Mouse (Mus musculus) common myeloid progenitor, adult 5-6 weeks (primary cell): ENCODE measurements at regions not wholly inside any gene's neighbourhood (a gene's known extent, or its start where the extent isn't known, plus 50 kb on each side); places are given as distances from the start of the nearest gene placed in this dataset.
A peak's percentile ranks its signal among the peaks of the same experiment; 100 is the strongest.

Experiments used
- ATAC-seq: replicated peaks from 2 replicates; pipeline ENCODE4 v1.8.0; 2016; ENCODE audit warnings: low read depth, mild to moderate bottlenecking, moderate TSS enrichment, inconsistent platforms; ENCODE audit not compliant: poor library complexity, severe bottlenecking

DNA sequence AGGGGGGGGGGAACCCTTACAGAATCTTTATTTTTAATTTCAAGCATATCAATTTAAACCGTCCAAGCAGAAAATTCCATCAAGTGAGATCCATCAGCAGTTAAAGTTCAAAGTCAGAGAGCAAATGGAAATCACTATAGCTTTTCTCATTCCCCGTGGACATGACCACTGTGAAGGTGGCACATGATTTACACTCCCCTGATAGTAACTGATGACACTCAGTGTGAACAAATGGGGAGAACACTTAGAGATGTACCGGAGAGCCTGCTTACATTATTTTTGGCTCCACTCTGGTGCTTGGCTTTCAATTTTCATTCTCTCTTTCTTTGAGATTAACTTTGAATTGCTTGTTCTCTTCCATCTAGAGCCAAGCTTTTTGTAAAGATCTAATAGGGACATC, 140.0 kb downstream of the Gm11146 start:
- no peak for ATAC-seq

DNA sequence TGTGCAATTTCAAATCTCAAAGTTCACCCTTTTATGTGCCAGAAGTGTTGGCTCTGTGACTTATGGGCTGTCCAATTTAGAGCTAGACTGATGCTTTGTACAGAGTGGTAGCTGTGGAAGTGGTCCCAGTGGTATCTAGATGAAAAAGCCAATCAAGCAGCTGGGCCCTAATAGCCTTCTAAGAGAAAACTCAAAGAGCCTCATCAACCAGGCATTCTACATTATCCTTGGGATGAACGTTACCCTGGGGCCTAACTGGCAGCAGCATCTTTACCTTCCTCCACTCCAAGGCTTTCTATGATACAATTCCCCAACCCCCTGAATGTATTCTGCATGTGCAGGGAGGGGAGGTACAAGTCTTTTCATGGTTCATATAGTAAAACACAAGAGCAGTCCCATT, 140.4 kb downstream of the Gm11146 start:
- ATAC-seq = no peak

DNA sequence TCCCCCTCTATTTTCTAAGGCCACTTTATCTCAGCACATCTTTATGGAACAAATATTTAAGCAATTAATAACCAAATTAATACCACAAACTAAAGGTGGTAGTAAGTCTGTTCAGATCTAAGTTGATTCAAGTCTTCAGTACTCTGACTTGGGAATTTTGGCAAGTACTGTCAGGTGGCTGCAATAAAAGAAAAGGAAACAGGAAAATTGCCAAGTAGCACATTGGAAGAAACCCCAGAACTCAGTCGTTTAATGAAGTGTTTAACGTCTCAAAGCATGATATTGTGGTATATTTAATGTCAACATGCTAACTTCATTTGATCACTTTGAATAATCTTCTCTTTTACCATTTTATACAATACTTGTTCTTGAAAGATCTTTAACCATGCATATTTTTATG, 142.2 kb downstream of the Gm11146 start:
- ATAC-seq = no peak

DNA sequence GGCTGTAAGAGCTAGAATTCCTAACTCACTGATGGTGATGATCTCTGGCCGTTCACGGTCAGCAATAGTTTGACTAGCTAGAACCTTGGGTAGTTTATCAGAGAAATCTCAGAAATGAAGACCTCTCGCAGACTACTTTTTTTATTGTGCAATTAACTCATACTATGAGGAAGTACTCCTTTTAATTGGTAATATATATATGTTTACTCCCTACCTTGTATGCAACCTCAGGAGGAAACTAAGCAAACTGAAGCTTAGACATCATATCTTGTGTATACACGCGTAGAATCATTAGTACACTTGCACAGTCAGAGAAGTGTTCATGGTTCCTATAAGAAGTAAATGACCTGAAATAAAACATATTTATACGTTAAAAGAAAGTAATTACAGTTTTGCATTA, 157.2 kb downstream of the Gm11146 start:
- ATAC-seq = no peak

DNA sequence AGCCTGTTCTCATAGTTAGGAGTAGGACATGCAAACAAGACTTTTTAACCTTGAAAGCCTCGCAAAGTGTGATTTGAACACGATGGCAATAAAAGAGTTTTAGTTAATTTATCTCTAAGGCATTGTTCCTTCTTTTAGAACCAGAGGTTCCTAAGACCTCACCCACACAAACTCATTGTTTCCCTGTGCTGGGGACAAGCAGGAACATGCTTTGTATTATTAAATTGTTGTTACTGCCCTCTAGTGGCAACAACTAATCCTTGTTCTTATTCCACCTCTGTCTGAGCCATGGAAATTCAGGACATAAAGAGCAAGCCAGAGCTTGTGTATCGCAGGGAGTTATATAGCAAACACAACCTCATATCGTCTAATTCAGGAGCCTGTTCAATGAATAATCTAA, 157.9 kb downstream of the Gm11146 start:
- peak; percentile 100 for ATAC-seq

DNA sequence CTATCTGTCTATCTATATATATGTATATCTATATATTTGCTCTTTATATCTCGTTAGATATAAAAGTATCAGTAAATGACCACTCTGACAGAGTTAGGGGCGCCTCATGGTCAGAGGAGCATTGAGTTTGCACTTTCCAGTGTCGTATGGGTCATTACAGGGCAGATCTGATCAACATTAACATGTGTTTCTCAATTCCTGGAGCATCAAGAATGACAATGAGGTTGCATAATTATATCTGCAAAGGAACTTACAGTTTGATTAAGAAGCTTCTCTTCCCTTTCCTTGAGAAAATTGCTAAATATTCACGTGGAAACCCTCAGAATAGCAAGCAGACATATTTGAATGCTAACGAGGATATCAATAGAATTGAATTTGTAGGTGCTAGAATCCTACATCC, 158.6 kb downstream of the Gm11146 start:
- peak; percentile 41; the same call in 1 of the 2 replicates for ATAC-seq

DNA sequence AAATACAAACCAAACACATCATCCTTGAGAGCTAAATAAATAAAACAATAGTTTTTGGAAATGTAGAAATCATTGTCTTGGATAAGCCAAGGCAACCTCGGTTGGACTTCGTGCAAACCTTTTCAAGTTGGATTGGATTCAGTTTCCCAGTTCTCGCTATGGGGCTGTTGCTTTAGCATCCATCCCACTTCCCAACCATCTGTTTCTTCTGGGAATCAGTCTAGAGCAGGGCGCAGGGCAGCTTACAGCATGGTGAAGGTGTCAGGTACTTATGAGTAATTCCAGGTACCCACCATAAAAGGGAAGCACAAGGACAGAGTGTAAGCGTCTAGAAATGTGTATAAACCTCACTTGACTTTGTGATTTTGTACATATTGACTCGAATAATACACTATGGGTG, 159.0 kb downstream of the Gm11146 start:
- no peak for ATAC-seq

DNA sequence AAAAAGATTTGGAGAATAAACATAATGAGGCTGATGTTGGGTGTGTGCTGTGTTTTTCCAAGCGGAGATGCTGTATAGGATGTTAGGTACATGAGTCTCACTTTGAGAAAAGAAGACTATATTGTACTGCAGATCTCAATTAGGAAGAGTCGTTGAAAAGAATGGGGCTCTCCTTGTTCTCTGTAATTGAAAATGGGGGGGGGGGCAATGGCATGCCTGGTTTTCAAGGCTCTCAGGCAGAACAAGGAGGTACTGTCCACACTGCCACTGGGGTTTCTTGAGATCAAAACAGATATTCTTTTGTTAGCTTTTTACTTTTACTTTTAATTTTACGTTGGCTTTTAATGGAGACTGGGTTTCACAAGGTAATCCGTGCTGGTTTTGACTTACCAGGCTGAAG, 170.5 kb downstream of the Gm11146 start:
- ATAC-seq = no peak

DNA sequence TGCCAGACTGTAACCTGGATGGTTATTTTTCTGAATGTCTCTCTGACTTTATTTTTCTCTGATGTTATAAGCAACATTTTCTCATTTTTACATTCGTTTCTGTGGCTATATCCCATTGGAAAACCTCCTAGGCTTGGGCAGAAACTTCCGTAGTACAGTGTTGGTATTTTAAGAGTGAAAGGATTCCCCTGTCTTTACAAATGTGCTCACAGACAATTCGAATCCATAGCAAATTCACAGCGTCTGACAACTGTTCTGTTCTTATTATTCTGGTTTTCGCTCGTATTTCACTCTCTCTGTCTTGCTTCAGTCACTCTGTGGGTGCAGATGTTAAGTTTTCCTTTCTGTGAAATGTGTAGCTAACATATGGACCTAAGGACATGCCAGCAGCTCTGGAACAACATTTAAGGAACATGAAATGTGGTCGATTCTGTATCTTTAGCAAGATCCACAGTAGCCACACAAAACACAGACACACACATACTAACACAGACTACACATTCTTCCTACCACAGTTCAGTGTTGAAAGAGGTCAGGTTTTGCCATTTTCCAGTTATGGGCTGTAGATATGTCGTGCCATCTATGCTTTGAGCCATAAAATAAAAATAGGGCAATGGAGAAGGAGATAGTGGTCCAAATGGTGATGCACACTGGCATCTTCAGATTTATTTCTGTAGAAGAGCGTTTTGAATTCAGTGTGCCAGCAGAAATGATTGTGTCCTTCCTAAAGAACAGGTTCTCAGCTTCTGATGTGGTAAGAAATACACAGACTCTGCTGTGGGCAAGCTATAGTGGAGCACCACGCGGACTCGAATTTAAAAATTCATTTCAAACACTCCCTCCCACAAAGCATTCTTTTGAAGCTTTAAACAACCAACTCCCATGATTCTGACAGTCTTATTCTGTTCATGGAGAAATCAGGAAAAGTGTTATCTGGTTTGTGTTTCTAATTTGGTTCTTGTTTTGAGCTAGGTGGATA, 179.2 kb downstream of the Gm11146 start:
- no peak for ATAC-seq

DNA sequence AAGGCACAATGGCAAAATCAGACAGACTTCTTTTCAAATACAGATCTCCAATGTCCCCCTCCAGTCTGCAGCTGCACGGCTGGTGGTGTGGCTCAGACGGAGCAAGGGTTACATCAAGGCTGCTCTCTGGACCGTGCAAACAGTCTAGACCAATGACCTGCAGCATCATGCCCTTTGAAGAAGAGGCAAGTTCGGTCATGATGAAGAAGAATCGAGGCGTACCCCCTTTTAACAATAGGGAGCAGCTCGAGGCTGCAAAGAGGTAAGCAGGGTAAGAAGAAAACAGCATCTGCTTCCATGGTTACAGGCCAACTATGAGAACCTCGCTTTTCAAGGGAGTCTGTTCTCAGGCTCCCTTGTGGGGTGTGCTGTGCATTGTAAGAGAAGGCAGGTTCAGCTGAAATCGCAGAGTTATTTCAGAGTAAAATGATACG, 180.3 kb downstream of the Gm11146 start:
- ATAC-seq = no peak

DNA sequence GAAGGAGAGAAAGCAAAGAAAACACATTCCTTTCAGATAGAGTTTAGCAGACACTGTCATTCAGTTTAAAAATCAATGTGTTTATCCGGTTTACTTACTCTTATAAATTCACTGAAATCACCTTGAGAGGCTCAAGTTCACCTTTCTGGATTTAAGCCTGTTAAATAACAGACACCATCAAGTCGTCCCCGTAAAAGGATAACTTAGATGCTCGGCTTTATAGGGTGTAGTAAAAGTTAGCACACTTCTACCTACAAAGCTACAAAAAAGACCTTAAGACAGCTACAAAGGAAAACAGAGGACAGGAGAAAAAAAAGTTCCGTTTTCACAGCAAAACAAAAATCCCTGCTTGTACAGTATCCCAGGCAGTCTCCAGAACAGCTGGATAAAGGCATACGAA, 180.9 kb downstream of the Gm11146 start:
- no peak for ATAC-seq

DNA sequence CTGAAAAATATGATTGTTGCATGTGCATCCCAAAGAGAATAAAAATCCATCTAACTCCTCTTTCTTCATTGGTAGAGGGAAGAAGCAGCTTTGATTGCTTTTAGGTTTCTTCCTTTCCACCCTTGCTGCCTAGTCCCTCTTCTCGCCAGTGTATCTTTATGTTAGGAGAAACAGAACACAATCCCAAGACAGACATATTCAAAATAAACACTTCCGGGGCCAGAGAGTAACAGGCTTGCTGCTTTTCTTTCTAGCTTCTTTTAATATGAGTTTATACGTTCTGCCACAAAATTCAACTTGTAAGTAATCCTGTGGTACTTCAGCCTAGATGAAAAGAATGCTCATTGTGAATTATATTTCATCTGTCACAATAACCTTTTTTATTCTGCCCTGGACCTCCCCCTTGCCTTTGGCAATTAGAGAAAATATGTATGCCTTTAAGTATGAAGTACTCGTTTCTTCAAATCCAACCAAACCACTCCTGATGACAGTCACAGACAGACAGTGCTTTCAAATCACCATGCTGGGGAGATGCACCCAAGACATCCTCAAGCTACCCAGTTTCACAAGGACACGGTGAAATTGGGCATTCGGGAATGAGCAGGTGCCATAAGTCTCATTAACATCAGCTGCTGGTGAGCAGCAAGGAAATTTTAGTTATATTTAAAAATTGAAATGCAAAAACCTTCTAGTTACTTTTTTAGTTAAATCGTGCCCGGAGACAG, 181.6 kb downstream of the Gm11146 start:
- no peak for ATAC-seq

DNA sequence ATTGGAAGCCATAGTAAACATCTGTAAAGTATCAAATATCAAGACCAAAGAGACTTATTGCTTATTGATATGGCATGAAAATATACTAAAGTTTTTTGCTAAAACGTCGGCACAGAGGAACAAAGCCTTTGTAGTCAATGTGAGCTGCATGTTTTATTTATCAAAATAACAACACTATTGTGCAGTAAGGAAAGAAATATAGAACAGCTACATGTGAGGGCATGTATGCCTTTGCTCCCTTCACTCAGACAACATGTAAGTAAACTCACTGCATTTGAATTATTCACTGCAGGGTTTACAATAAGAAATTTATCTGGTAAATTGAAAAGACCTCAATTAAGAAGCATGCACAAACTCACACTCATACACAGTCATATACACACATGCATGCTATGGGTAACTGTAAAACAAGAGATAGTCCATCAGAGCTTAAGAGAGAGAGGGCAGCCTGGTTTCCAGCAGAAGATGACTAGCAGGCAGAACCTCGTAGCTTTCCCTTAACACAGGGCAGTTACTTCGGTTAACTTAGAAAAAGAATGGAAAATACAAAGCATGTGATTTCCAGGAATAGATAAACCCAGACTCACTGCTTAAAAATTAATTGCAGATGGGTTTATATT, 182.7 kb downstream of the Gm11146 start:
- ATAC-seq = no peak

DNA sequence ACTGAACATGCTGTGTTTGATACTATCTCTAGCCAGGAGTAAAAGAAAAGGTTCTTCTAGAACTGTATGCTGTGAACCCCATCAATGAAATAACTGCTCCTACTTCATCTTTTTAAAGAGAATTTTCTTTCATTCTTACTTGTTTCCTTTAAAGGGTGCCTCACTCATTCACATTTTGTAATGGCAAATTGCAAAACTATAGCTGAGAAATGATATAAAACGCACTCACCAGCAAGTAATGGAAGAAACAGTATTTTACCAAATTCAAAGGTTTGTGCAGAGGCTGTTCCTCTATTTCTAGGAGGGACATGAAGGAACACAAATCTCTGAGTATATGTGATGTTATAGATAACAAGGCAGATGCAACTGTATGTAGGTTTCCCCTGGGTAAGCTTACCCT, 183.4 kb downstream of the Gm11146 start:
- no peak for ATAC-seq

DNA sequence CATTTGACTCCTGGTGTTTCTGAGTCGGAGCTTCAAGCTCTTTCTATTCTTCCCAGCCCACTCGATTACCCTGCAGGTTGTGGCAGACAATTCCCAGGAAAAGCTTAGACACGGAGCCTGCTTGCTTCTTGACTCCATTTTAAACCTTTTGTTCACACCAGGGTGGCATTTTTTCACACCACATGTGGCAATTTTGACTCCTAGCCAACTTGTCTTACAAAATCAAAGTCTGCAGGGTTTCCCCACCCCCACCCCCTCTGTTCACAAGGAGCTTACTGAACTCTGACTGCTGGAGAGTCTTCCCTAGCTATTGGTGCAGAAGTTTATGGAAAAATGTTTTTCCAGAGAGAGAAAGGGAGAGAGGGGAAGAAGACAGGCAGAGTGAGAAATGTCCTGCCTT, 184.1 kb downstream of the Gm11146 start:
- ATAC-seq = no peak

DNA sequence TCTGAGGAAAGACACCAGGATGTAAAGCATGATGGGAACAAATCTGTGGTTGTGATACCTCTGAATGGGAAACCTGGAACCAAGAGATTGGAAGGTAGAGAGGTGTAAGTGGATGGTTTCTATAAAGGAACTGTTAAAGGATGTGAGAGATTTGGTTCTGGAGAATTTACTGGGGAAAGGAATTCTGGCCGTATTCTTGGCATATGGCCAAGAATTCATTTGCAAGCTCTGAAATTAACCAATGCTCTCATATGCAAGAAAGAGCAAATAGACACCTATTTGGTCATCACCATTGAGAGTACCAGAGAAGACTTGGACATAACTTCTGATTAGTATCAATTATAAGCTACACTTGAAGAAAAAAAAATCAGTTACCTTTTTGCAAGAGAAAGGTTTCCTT, 187.3 kb downstream of the Gm11146 start:
- ATAC-seq = no peak

DNA sequence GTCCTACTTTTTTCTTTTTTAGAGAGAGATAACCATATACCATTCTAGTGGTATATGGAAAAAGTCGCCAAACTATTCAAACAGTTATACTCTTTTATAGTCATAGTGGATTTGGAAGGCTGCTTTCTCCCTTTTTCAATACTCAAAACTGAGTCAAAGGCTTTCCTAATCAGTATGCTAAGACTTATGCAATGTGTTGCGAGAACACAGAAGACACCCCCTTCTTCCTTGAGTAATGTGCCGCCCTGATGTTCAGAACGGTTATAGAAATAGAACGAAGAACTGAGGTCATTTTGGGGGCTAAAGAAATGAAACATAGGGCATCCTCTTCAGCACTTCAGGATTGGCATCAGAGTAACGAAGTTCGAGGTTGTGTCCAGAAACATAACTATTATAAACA, 192.7 kb downstream of the Gm11146 start:
- no peak for ATAC-seq

DNA sequence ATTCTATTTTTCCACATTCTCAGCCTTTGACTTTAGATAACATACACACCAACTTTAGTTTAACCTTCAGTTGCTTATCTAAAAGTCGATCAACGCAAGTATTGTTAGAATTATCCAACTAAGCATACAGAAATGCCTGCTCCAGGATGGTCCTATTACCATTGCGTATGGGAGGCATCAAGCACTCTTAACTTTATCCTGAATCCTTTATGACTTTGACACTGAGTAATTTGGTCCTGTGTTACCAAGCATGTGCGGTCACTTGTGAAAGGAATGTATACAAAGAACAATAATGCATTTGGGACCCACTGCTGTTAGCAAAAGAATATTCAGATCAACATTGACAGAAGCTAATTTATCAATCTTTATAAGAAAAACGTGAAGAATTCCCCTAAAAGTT, 194.9 kb downstream of the Gm11146 start:
- no peak for ATAC-seq

DNA sequence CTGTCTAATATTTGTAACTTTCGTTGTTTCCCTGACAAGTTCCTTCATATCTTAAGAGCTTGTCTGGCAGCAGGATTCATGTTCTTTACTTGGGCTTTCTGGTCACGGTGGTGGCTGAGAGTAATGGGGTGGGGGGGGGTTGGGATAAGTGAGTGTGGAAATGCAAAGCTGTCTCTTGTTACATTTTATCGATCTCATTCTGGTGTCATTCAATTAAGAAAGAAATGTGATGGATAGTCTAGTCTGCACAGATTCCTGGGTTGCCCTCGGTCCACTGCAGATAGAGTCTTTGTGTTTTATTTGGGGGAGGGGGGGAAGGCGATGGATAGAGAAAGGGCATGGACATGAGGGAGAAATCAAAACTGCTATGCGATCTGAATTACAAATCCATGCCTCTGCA, 196.0 kb downstream of the Gm11146 start:
- ATAC-seq = no peak

DNA sequence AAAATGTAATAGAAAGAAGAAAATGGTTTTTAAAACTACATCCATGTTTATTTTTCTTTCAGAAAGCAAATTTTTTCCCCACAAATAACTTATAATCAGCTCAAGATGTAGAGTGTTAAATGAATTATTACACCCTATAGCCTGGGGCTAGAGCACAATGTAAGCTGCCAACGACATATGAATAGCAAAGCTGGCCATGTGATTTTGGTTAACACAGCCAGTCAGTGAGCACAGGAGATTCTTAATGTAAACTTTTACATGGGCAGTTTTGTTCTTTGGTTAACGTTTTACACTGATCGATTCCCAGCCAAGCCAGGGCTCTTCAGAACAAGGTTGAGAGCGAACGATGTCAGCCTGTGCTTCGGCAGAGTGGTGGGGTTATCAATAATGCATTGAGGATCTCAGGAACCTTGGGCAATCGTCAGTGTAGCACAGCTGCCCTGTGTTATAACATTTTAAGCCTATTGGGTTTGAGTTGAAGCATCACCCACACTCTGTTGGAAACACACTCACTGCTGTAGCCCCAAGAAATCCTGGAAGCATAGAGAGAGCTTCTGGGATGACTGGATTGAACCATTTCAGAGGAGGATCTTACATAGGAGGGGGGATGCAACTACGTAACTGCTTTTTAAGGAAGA, 196.6 kb downstream of the Gm11146 start:
- no peak for ATAC-seq
